Mouse (Mus musculus): ENCODE data around the gene Hist1h1a.

GRCm38 (mm10) chr13:23732156-23732804 lies 31.2 kb upstream of the Hist1h1a start:
- no peak for TF ChIP-seq GATA1 (IDR thresholded peaks at IDR 0.05; ENCODE audit: low read length)
- no peak for TF ChIP-seq TAL1 (IDR thresholded peaks at IDR 0.05; ENCODE audit: low read length)

Data from erythroblast, embryonic 14.5 days (primary cell).